Mouse (Mus musculus) bone marrow, adult 2 months (tissue): Measurements from ENCODE around the gene Icam4.

ENCODE experiments used
- CTCF ChIP-seq: fragments of 200-500 bp; IDR thresholded peaks from 2 replicates; pipeline ENCODE4 v1.5.1; 2011; ENCODE audit warnings: low read length, control low read depth; ENCODE audit not compliant: control insufficient read depth, insufficient read depth
- POLR2A ChIP-seq: fragments of 200-500 bp; IDR thresholded peaks from 2 replicates; pipeline ENCODE4 v1.6.1; 2011; ENCODE audit warnings: low read depth, mild to moderate bottlenecking, control low read depth, low read length, borderline replicate concordance; ENCODE audit not compliant: control insufficient read depth

- TF ChIP-seq CTCF (no peak), POLR2A (no peak)
These were observed 16.8 kb upstream of the Icam4 start for GRCm38 (mm10) chr9:21012368-21012767.
